Mouse (Mus musculus): ENCODE measurements around the gene Agbl3.

- no peak for TF ChIP-seq CTCF (conservative IDR thresholded peaks at IDR 0.05; ENCODE audit: insufficient read depth, insufficient read length, low read depth, low read length)
- TF ChIP-seq POLR2A (IDR thresholded peaks at IDR 0.05; ENCODE audit: low read depth, low read length): no peak
Measured at GRCm38 (mm10) chr6:34870724-34871123, 90.5 kb downstream of the Agbl3 start.
